Mouse (Mus musculus): ENCODE data around the gene Crybg1. TPM values are rescaled to one million over a fixed set of nuclear protein-coding genes. Genes with fewer than 3 reads are reported as not detected.
"Not testable (repeated sequence)": the region's sequence is repeated elsewhere in the genome, so short reads cannot be mapped to it uniquely, and the experiment has no call there.

Gene Crybg1
- polyA plus RNA-seq, 2 experiments = 0.25 to 0.48 TPM

GRCm38 (mm10) chr10:43983866-43984265 lies 164.8 kb downstream of the Crybg1 start:
- Histone ChIP-seq H3K4me1 (replicated peaks; ENCODE audit: control insufficient read depth in 2 of 2, insufficient read depth in 2 of 2, low read length in 1 of 2) (no peaks in the 10 kb centered on the region), H3K4me2 (ENCODE audit: low read depth) (no peak overlapping the region), H3K27me3 (ENCODE audit: control insufficient read depth, insufficient read depth, low read length) (no peaks in the 10 kb centered on the region), H3K9me3 (ENCODE audit: control insufficient read depth, low read length) (no peaks in the 10 kb centered on the region), H3K36me3 (replicated peaks; ENCODE audit: control insufficient read depth, insufficient read depth, low read depth) (no peaks in the 10 kb centered on the region), H3K27ac (no peak overlapping the region), H3K4me3 (ENCODE audit: insufficient read depth in 1 of 2, low read depth in 2 of 2, low read length in 2 of 2) (no peak overlapping the region), H3K9ac (replicated peaks) (no peak overlapping the region)
- TF ChIP-seq EP300 (IDR thresholded peaks at IDR 0.05; ENCODE audit: low read depth) (no peak), CTCF (IDR thresholded peaks at IDR 0.05; ENCODE audit: low read depth) (no peak)
- WGBS (ENCODE audit: insufficient replicate concordance) = 71% methylated on average over 2 of the region's 2 CpGs
- DNase-seq (ENCODE audit: low read depth in 3 of 3, low spot score in 3 of 3) = no peak
- no peak for ATAC-seq (ENCODE audit: insufficient read depth)

GRCm38 (mm10) chr10:43983241-43983640 lies 165.4 kb downstream of the Crybg1 start:
- no peaks in the 10 kb centered on the region for H3K36me3 ChIP-seq (replicated peaks; ENCODE audit: control insufficient read depth, insufficient read depth, low read depth)
- no peak overlapping the region for H3K4me3 ChIP-seq (ENCODE audit: insufficient read depth in 1 of 2, low read depth in 2 of 2, low read length in 2 of 2)
- no peak overlapping the region for H3K4me2 ChIP-seq (ENCODE audit: low read depth)
- no peak for TF ChIP-seq EP300 (IDR thresholded peaks at IDR 0.05; ENCODE audit: low read depth)
- no peak for TF ChIP-seq CTCF (IDR thresholded peaks at IDR 0.05; ENCODE audit: low read depth)
- H3K27me3 ChIP-seq (ENCODE audit: control insufficient read depth, insufficient read depth, low read length) = no peaks in the 10 kb centered on the region
- no peaks in the 10 kb centered on the region for H3K9me3 ChIP-seq (ENCODE audit: control insufficient read depth, low read length)
- H3K4me1 ChIP-seq (replicated peaks; ENCODE audit: control insufficient read depth in 2 of 2, insufficient read depth in 2 of 2, low read length in 1 of 2) = no peaks in the 10 kb centered on the region
- no peak for DNase-seq (ENCODE audit: low read depth in 3 of 3, low spot score in 3 of 3)
- no peak for ATAC-seq (ENCODE audit: insufficient read depth)
- H3K27ac ChIP-seq = no peak overlapping the region
- H3K9ac ChIP-seq (replicated peaks) = no peak overlapping the region
- 65% methylated on average over 5 of the region's 5 CpGs for WGBS (ENCODE audit: insufficient replicate concordance)

- no peaks in the 10 kb centered on the region for H3K27me3 ChIP-seq (ENCODE audit: control insufficient read depth, insufficient read depth, low read length)
- 77% methylated on average over 6 of the region's 6 CpGs for WGBS (ENCODE audit: insufficient replicate concordance)
- DNase-seq (ENCODE audit: low read depth in 3 of 3, low spot score in 3 of 3) = no peak
- no peak for TF ChIP-seq CTCF (IDR thresholded peaks at IDR 0.05; ENCODE audit: low read depth)
- no peak for TF ChIP-seq EP300 (IDR thresholded peaks at IDR 0.05; ENCODE audit: low read depth)
- H3K9ac ChIP-seq (replicated peaks) = no peak overlapping the region
- H3K27ac ChIP-seq = no peak overlapping the region
- no peaks in the 10 kb centered on the region for H3K9me3 ChIP-seq (ENCODE audit: control insufficient read depth, low read length)
- no peak overlapping the region for H3K4me2 ChIP-seq (ENCODE audit: low read depth)
- no peaks in the 10 kb centered on the region for H3K36me3 ChIP-seq (replicated peaks; ENCODE audit: control insufficient read depth, insufficient read depth, low read depth)
- H3K4me3 ChIP-seq (ENCODE audit: insufficient read depth in 1 of 2, low read depth in 2 of 2, low read length in 2 of 2) = no peak overlapping the region
- no peaks in the 10 kb centered on the region for H3K4me1 ChIP-seq (replicated peaks; ENCODE audit: control insufficient read depth in 2 of 2, insufficient read depth in 2 of 2, low read length in 1 of 2)
- ATAC-seq (ENCODE audit: insufficient read depth) = no peak
Measured at GRCm38 (mm10) chr10:43982470-43982869, 166.2 kb downstream of the Crybg1 start.

GRCm38 (mm10) chr10:43980742-43981141 lies 167.9 kb downstream of the Crybg1 start:
- H3K4me1 ChIP-seq (replicated peaks; ENCODE audit: control insufficient read depth in 2 of 2, insufficient read depth in 2 of 2, low read length in 1 of 2); ATAC-seq (ENCODE audit: insufficient read depth); H3K36me3 ChIP-seq (replicated peaks; ENCODE audit: control insufficient read depth, insufficient read depth, low read depth); H3K4me3 ChIP-seq (ENCODE audit: insufficient read depth in 1 of 2, low read depth in 2 of 2, low read length in 2 of 2); DNase-seq (ENCODE audit: low read depth in 3 of 3, low spot score in 3 of 3); H3K9ac ChIP-seq (replicated peaks); H3K9me3 ChIP-seq (ENCODE audit: control insufficient read depth, low read length); H3K27ac ChIP-seq; H3K27me3 ChIP-seq (ENCODE audit: control insufficient read depth, insufficient read depth, low read length); H3K4me2 ChIP-seq (ENCODE audit: low read depth): not testable (repeated sequence)
- 58% methylated on average over 3 of the region's 3 CpGs for WGBS (ENCODE audit: insufficient replicate concordance)

GRCm38 (mm10) chr10:43980080-43980479 lies 168.6 kb downstream of the Crybg1 start:
- DNase-seq (ENCODE audit: low read depth in 3 of 3, low spot score in 3 of 3) (no peak), ATAC-seq (ENCODE audit: insufficient read depth) (no peak)
- no peaks in the 10 kb centered on the region for H3K36me3 ChIP-seq (replicated peaks; ENCODE audit: control insufficient read depth, insufficient read depth, low read depth)
- no peak overlapping the region for H3K4me2 ChIP-seq (ENCODE audit: low read depth)
- no peaks in the 10 kb centered on the region for H3K27me3 ChIP-seq (ENCODE audit: control insufficient read depth, insufficient read depth, low read length)
- H3K4me1 ChIP-seq (replicated peaks; ENCODE audit: control insufficient read depth in 2 of 2, insufficient read depth in 2 of 2, low read length in 1 of 2) = no peaks in the 10 kb centered on the region
- H3K9ac ChIP-seq (replicated peaks) = no peak overlapping the region
- no peak overlapping the region for H3K27ac ChIP-seq
- H3K4me3 ChIP-seq (ENCODE audit: insufficient read depth in 1 of 2, low read depth in 2 of 2, low read length in 2 of 2) = no peak overlapping the region
- H3K9me3 ChIP-seq (ENCODE audit: control insufficient read depth, low read length) = no peaks in the 10 kb centered on the region
- no peak for TF ChIP-seq CTCF (IDR thresholded peaks at IDR 0.05; ENCODE audit: low read depth)
- no peak for TF ChIP-seq EP300 (IDR thresholded peaks at IDR 0.05; ENCODE audit: low read depth)
- 7% methylated on average over 1 of the region's 1 CpGs for WGBS (ENCODE audit: insufficient replicate concordance)
